Mouse (Mus musculus) brain, embryonic 14.5 days (tissue): ENCODE results near the gene Rrad.
A peak's percentile ranks its signal among the peaks of the same experiment; 100 is the strongest.

Experiments
- CTCF ChIP-seq: fragments of 200-500 bp; IDR thresholded peaks from 2 replicates; pipeline ENCODE4 v1.5.1; 2012; ENCODE audit warnings: inconsistent platforms, mild to moderate bottlenecking, moderate library complexity, borderline replicate concordance; ENCODE audit not compliant: insufficient read depth, insufficient read length; ENCODE audit errors: extremely low read depth
- POLR2A ChIP-seq: fragments of 200-500 bp; IDR thresholded peaks from 2 replicates; pipeline ENCODE4 v1.6.1; 2012; ENCODE audit warnings: mild to moderate bottlenecking, inconsistent platforms, borderline replicate concordance; ENCODE audit not compliant: poor library complexity, insufficient read depth, insufficient read length, severe bottlenecking; ENCODE audit errors: extremely low read depth

DNA sequence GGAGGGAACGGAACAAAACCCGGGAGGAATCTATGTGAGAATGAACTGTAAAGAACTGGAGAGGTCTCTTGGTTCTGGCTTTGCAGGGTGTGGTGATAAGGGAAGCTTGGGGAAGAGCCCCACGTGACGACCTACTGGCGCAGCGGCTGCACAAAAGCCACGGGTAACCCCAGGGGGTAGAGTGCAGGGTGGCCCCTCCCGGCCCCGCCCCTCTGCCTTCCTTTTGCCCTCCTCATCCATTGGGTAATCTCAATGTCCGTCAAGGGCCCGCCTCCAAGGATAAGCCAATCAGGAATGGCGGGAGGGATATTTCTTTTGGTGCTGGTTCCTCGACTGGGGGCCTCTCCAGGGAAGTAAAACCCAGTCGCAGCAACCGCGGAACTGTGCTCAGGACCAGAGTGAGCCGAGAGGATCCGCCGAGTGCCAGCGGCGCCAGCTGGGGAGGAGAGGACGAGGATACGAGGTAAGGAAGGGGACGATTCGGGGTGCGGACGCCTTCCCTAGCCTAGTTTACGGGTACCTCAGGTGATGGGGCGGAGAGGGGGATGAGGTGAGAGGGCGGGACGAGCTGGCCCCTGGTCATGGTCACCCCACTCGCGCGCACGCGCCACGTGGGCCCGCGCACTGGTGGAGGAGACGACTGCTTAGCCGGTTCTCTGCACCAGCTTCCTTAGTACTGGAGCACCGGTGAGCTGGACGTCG lies 39.8 kb downstream of the Rrad start, which contains the start of gene Pdp2:
- TF ChIP-seq CTCF (no peak), POLR2A (peak; percentile 11; the same call in 1 of the 2 replicates)
